Mouse (Mus musculus) cerebellum, adult 2 months (tissue): ENCODE data around the gene Dgkh. TPM values are rescaled to one million over a fixed set of nuclear protein-coding genes. Genes with fewer than 3 reads are reported as not detected.

Experiments used
- DNase-seq, 2 experiments: peaks; one replicate each; pipeline ENCODE4 v3.0.0; 2021
- H3K27ac ChIP-seq: fragments of 200-500 bp; 2 replicates; pipeline ENCODE4 v1.5.1; 2012; ENCODE audit warnings: low read length, control low read depth, inconsistent platforms; ENCODE audit not compliant: insufficient read depth
- H3K27me3 ChIP-seq: fragments of 200-500 bp; 2 replicates; pipeline ENCODE4 v1.6.1; 2012; ENCODE audit warnings: inconsistent platforms, mild to moderate bottlenecking, low read length, moderate library complexity; ENCODE audit not compliant: control insufficient read depth, insufficient read depth
- H3K4me1 ChIP-seq: fragments of 200-500 bp; 2 replicates; pipeline ENCODE4 v1.6.1; 2011; ENCODE audit warnings: low read length; ENCODE audit not compliant: control insufficient read depth, insufficient read depth
- H3K4me3 ChIP-seq: fragments of 200-500 bp; replicated peaks from 2 replicates; pipeline ENCODE3; 2011; ENCODE audit warnings: mild to moderate bottlenecking, low read depth, low read length, control low read depth; ENCODE audit not compliant: insufficient read depth
- CTCF ChIP-seq: fragments of 200-500 bp; IDR thresholded peaks from 2 replicates; pipeline ENCODE4 v1.5.1; 2011; ENCODE audit warnings: low read depth, mild to moderate bottlenecking, control low read depth, low read length, moderate library complexity, borderline replicate concordance; ENCODE audit not compliant: insufficient read depth
- POLR2A ChIP-seq: fragments of 200-500 bp; IDR thresholded peaks from 2 replicates; pipeline ENCODE4 v1.6.1; 2011; ENCODE audit warnings: low read length, control low read depth, borderline replicate concordance; ENCODE audit not compliant: insufficient read depth
- WGBS: fragments of 180-500 bp; shearing (Covaris S2); methylation state at CpG from one replicate; pipeline ENCODE4 v1.1.7; 2018; 5-methylcytosine and 5-hydroxymethylcytosine counted together
- polyA plus RNA-seq: library from polyadenylated mRNA; depleted of rRNA; stranded (reverse); fragments of >200 nt; gene quantifications from 2 replicates; pipeline ENCODE4 v1.2.3, GENCODE M21; 2012

The Dgkh gene
- polyA plus RNA-seq, 1 experiment = 8.9 TPM

- peak; percentile 94 to 97 for DNase-seq
- Histone ChIP-seq H3K4me1 (peaks cover 13% of the 10 kb centered on the region), H3K4me3 (peak within 1 kb of the TSS; percentile 94), H3K27ac (peak within 1 kb of the TSS; percentile 90), H3K27me3 (no peaks in the 10 kb centered on the region)
- WGBS = under 1% methylated on average over 82 of the region's 82 CpGs
- no peak for TF ChIP-seq CTCF
- peak; percentile 65 for TF ChIP-seq POLR2A
These were observed 196.1 kb downstream of the Dgkh start, which contains the start of gene Akap11 for GRCm38 (mm10) chr14:78536281-78537165. Gene Akap11, minus strand, starts transcription at chr14:78536808.

DNA sequence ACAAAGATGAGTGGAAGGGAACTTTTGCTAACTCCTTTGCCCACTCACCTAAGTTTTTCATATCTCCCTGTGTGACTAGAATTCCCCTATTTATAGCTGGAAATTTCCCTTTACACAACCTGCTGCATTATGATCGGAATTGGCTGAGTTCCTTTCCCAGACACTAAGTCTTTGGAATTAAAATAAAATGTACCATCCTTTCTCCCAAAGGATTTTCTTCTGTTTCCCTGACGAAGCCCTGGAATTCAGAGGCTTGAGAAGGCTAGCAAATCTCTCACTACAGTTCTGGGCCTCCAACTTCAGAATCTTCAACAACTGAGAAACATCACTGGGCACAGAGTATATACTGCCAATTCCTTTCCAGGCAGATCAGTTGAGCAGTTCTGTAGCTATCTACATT lies 197.2 kb downstream of the Dgkh start:
- Histone ChIP-seq H3K4me3 (peak overlapping the region; percentile 51), H3K27ac (no peak overlapping the region), H3K4me1 (peaks cover 10% of the 10 kb centered on the region), H3K27me3 (no peaks in the 10 kb centered on the region)
- 23% methylated on average over 2 of the region's 2 CpGs for WGBS
- TF ChIP-seq CTCF (no peak), POLR2A (no peak)
- no peak for DNase-seq

DNA sequence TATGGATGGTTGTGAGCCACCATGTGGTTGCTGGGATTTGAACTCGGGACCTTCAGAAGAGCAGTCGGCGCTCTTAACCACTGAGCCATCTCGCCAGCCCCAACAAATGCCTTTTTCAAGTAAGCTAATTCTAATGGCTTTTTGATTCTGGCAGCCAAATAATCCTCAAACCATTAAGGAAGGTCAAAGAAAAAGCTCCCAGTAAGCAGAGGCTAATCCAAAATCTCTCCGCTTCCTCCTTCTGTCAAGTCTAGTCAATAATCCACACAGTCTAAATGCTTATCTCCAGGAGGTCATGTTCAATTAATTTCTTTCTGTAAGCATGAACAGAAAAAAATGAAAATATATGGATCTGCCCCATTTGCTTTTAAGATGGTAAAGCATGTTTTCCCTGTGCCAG lies 197.9 kb downstream of the Dgkh start:
- no peak overlapping the region for H3K4me3 ChIP-seq
- H3K4me1 ChIP-seq = peaks cover 17% of the 10 kb centered on the region
- WGBS = 85% methylated on average over 5 of the region's 5 CpGs
- DNase-seq = no peak
- no peak for TF ChIP-seq POLR2A
- no peak for TF ChIP-seq CTCF
- H3K27ac ChIP-seq = no peak overlapping the region
- no peaks in the 10 kb centered on the region for H3K27me3 ChIP-seq

DNA sequence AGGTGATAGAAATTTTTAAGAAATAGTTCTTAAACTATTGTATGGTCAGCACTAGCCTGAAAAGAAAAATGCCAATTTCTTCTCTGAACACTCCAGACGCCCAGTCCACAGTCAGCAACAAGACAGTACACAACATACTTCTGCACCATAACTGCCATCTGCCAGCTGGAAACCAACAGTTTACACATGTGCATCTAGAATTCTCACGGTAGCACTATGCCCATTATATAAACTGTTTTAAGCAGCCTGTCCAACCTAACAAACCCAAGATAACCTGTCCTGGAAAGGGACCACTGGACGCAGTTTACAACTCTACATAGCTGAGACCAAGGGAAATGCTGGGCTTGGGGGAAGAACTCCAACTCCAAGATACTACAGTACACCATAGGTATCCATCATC lies 198.9 kb downstream of the Dgkh start:
- no peak overlapping the region for H3K4me3 ChIP-seq
- no peak overlapping the region for H3K27ac ChIP-seq
- WGBS = 54% methylated on average over 3 of the region's 3 CpGs
- H3K4me1 ChIP-seq = peaks cover 18% of the 10 kb centered on the region
- TF ChIP-seq CTCF (no peak), POLR2A (no peak)
- no peak for DNase-seq
- H3K27me3 ChIP-seq = no peaks in the 10 kb centered on the region

- TF ChIP-seq CTCF = no peak
- no peak for TF ChIP-seq POLR2A
- 86% methylated on average over 6 of the region's 6 CpGs for WGBS
These were observed 200.2 kb downstream of the Dgkh start for GRCm38 (mm10) chr14:78532345-78532744.

GRCm38 (mm10) chr14:78530256-78530655 lies 202.3 kb downstream of the Dgkh start:
- H3K4me3 ChIP-seq = no peak overlapping the region
- H3K27ac ChIP-seq = no peak overlapping the region
- no peaks in the 10 kb centered on the region for H3K27me3 ChIP-seq
- WGBS = 73% methylated on average over 3 of the region's 3 CpGs
- no peak for TF ChIP-seq POLR2A
- TF ChIP-seq CTCF = no peak
- peaks cover 20% of the 10 kb centered on the region for H3K4me1 ChIP-seq
- DNase-seq = no peak

More at GRCm38 (mm10) chr14:78532345-78532744, 200.2 kb downstream of the Dgkh start:
- Histone ChIP-seq H3K4me3 (no peak overlapping the region), H3K27ac (no peak overlapping the region), H3K27me3 (no peaks in the 10 kb centered on the region), H3K4me1 (peaks cover 14% of the 10 kb centered on the region)
- no peak for DNase-seq

DNA sequence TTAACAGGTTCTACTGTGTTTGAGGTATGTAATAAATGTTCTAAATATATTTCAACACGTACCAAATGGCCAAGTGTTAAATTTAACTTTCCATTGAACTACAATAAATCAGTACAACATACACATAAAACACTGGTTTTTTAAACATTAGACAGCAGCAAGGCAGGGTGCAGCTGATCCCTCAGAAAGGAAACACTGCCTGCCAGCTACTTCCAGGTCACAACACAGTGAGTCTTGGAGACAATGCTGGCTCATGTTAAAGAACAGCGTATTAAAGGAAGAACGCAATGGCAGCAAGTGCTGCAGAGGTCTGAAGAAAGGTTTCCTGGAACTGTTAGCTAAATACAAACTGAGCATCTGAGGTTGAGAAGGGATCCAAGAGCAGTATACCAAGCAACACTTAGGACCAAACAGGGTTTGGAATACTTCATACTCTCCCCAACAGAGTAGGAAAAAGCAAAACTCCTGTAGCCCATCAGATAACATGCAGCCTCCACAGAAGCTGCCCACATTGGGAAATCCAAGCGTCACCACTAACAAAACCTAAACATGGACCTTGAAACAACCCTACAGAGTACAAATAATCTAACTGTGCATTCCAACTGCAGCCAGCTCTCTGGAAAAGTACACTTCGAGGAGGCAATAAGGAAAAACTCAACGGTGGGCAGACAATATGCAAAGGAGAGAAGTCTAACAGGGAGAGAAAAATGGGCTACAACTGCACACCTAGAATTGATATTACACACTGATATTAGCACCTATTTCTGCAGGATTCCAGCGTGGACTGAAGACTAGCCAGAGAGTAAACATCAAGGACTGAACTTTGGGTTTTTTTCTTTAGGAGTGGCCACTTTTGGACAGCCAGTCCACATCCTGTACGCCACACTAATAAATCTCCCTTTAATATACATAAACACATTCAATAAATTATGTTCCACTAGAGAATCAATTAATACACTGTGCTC lies 203.8 kb downstream of the Dgkh start:
- WGBS = 57% methylated on average over 8 of the region's 8 CpGs
- Histone ChIP-seq H3K4me1 (peaks cover 17% of the 10 kb centered on the region), H3K27ac (no peak overlapping the region), H3K27me3 (no peaks in the 10 kb centered on the region), H3K4me3 (no peak overlapping the region)
- DNase-seq = no peak
- TF ChIP-seq POLR2A (no peak), CTCF (no peak)
